Mouse (Mus musculus): ENCODE data around the gene Adcy2. TPM values are rescaled to one million over a fixed set of nuclear protein-coding genes. Genes with fewer than 3 reads are reported as not detected.

Adcy2 gene
- total RNA-seq (2021), result 0.93 and 1.4 TPM in 2 replicates
- long read RNA-seq, experiment 1, full-length matches to known transcripts, result 1 of 1 reads
- long read RNA-seq, experiment 1, partial matches to known transcripts, result 0 of 1 reads
- long read RNA-seq, experiment 1, other reads (novel, unspliced or antisense), result 0 of 1 reads
- long read RNA-seq, experiment 2, result 0 reads

DNA sequence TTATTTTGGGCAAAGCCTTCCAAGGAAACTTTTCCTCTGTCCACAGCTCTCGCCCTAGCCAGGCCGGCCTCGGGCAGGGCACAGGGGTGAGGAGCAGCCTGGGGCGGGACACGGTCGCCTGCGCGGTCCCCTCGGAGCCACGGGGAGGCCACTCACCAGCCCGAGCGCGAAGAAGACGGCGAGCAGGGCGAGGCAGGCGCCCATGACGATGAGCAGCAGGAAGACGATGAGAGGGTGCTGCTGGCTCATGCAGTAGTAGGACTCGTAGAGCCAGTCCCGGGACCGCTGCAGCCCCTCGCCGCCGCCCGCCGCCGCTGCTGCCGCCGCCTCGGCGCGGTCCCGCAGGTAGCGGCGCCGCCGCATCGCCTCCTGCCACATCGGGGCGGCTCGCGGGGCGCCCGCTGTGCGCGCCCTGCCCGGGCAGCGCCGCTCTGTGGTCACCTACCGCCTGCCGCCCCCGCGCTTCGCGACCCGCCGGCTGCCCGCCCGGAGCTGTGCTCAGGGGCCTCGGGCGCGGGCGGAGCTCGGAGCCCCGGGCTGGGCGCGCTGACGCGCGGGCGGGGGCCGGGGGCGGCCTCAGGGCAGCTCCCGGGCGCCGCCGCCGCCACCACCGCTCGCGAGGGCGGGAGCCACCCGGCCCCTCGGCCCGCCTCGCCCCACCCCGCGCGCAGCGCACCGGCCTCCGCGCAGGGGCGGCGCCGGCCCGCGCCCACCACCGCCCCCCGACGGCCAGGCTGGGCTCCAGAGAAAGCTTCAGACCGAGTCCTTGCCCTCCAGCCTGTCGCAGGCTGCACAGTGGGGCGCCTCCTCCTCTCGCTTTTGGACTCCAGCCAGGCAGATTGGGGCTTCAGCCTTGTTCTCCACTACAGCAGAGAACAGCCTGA is at the start of gene Adcy2:
Gene Adcy2, minus strand, starts transcription at position 624 of the 884 bp plus-strand sequence.
- peak; percentile 59 for DNase-seq

DNA sequence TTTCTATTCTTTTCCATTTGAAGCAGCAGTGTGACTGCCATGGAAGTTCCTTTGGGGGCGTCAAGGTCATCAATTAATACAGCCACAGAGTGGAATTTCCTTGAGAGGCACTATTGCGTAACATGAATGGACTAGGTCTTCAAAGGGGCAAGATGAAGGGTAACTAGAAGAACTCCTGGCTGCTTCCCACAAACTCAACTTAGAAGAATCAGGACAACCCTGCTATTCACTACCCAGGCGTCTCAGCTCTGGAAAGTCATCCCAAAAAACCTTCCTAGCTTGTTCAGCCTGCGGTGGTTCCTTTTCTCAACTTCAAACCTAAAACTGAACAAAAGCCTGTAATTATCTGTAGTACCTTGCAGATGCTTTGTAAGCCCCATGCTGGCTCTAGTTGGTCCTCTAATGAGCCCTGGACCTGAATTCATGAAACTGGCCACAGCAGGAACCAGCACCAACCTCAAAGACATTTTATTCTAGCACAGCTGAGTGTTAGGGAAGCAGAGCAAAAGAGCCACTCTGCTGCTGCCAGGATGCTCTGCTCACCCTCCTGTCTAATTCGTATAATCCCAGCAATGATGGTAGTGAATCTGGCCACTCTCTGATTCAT is 37.8 kb upstream of the Adcy2 start:
- DNase-seq, result no peak

DNA sequence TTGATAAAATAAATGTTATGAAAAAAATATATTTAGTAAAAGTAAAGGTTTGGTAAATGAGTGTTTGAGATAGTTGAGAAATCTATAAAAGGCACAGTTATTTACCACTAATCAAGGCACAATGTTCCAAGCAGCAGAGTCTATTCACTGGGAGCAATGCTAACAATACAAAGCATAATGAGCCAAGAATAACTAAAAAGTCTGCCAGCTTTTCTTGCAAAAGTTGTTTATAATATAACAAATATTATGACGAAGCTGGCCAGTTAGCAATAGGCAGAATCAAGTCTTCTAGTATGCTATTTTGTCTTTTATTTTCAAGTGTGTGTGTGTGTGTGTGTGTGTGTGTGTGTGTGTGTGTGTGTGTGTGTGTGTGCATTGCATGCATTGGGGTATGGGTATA is 35.3 kb upstream of the Adcy2 start:
- no peak for DNase-seq

DNA sequence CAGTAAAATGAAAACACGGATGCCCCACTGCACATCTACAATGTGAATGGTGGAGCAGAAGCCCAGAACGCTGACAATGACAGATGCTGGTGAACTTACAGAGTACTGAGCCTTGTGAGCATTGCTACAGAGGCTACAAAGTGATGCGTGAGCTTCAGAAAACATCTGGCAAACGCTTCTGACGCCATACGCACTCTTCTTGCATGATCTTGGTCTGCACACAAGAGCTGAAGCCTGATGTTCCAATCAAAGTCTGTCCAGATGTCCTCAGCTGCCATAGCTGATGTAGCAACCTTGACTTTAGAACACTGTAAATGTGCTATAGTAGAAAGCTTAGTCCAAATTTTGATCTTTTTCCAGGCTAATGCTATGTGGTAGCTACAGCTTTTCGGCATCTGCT is 34.2 kb upstream of the Adcy2 start:
- no peak for DNase-seq

DNA sequence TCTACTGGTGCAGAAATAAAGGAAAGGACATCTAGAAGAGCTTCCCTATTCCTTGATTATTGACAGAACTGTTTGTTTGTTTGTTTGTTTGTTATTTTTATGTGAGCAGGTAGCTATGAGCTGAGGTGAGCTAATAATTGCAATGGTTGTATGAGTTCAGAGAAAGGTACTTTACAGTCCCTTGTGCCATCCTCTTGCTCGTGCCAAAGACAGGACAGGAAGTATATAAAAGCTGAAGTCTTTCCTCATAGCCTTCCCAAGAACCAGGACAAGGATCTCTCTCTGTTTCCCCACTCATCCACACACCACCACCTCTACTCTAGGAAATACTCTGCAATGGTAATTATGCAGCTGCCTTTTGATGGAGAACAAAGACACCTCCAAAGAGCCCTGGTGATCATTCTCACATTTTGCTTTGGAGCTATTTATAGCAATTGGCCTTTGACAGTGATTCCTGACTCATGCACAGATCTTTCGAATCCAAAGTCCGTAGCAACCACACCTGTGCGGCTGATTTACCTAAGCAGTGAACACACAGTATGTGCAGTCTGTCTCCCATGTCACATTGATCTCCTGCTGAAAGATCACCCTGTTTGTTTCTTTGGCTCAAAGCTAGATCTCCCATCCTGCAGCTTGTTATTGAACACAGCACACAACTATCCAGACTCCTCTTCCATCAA is 29.9 kb upstream of the Adcy2 start:
- no peak for DNase-seq

DNA sequence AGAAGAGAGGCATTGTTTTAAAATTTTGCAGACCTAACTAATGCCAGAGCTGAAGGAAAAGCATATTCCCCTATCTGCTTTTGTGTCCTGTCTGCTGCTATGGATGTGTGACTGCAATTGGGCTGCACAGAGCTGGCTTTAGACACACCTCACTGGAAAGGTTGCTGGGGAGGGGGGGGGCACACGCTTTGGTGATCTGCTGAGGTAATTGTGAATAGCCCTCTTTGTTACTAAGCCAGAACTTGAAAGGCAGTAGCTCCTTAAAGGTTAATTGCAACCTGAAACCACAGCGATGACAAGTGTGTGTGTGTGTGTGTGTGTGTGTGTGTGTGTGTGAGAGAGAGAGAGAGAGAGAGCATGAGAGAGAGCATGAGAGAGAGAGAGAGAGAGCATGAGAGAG is 25.6 kb upstream of the Adcy2 start:
- no peak for DNase-seq

DNA sequence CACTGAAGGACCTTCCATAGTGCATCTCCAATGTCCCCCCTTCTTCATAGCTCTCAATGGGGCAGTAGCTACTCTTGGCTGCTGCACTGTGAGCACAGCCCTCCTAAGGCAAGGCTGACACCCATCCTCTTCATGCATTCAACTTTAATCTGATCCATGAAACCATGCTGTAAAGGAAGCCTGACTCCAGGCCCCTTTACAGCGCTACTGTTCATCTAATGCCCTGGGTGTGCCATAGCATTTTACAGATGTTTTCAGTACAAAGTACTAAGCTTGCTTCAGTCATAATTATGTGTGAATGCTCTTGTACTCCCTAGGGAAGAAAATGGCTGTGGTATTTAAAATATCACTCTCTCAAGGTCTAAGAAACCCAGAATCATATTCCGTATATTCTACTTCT is 23.9 kb upstream of the Adcy2 start:
- no peak for DNase-seq

DNA sequence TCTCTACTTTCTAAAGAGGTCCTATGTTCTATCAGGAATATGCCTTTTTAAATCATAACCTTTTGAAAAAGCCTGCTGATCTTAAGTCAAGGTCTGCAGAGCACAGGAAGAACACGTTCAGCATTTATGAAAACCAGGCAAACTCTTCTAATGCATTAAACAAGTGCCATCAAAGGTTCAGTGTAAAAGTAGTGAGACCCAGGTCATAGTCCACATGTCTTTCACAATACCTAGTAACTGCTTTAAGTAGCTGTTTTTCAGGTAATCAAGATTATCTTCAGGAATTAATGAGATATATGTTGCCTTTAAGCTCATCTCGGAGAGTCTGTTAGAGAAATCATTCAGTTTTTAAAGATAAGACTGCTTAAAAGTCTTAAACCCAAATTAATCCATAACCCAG is 21.2 kb upstream of the Adcy2 start:
- DNase-seq, result no peak

DNA sequence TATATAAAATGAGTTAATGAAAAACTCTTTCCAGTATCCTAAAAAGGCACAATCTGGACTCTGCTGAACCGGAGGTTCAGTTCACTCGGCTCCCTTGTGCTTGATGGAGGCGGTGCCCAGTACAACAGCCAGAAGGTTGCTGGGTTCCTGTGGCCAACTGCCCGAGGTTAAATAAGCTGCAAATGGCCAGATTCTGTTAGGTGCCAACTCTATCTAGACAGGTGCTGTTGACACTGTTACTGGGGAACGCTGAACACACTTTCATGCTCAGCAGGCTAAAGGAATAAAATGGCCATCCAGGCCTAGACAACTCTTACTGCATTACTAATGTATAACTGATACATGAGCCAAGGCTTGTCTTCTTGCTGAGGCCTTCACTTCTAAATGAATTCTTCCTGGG is 7.6 kb upstream of the Adcy2 start:
- DNase-seq, result peak; percentile 14

DNA sequence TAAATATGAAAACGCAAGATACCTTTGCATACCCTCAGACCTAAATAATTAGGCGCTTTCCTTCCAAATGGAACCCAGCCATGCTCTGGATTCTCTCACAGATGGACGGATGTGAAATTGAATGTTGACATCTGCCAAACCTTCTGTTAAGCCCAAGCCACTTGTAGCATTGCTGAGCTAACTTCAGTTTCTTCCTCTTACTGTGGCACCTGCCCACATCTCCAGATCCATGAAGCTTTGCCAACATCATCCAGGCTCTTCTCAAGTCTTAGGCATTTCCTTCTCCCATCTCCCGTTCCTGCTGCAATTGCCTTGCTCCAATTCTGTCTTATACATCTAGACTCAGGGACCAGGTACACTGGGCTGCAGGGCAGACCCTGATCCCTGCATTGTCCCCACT is 6.8 kb upstream of the Adcy2 start:
- no peak for DNase-seq

DNA sequence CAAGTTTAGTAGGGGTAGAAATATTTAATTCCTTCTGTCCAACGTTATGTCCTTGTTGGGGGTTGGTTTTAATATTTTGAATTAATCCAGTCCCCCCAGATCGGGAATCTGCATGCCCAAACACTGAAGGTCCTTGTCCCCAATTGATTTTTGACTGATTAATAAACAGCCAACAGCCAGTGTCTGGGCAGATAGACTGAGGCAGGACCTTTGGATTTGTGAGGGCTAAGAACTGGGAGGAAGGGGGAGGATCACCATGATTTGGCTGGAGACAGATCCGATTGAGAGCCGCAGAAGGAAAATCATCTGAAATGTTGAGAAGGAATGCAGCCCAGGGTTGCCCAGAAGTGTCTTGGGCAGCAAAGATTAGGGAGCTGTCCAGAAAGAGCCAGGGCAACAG is 5.1 kb upstream of the Adcy2 start:
- DNase-seq, result no peak

DNA sequence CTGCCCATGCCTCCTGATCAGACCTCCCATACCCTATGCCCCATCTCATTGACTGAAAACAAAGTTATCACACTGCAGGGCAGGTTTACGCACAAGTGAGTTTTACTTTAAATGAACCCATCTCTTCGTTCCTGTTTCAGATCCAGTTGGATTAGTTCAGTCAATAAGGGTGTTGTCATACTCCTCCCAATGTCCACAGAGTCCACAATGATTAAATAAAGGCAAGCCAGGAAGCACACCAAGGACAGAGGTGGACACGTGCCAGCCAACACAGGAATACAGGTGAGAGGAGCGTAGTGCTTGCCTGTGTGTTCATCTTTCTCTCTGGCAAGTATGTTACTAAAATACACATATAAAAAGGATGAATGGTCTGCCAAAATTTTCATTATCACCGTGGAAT is 3.3 kb upstream of the Adcy2 start:
- no peak for DNase-seq

DNA sequence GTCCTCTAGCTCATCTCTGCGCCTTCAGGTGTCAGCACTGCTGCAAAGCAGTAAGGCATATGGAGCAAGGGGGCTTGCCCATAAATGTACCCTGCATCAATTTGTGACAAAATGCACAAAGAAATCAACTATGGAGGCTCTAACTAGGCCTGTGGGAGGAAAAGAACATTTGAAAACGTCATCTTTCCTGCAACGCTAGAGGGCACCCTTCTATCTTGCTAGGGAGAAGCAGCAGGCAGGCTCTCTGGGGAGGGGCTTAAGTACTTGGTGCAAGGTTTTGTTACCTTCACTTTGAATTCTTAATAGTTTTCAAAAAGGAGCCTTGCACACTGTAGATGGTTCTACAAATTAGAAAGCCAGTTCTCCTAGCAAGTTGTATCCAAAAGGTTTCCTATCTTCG is 2.8 kb upstream of the Adcy2 start:
- peak; percentile 66 for DNase-seq

DNA sequence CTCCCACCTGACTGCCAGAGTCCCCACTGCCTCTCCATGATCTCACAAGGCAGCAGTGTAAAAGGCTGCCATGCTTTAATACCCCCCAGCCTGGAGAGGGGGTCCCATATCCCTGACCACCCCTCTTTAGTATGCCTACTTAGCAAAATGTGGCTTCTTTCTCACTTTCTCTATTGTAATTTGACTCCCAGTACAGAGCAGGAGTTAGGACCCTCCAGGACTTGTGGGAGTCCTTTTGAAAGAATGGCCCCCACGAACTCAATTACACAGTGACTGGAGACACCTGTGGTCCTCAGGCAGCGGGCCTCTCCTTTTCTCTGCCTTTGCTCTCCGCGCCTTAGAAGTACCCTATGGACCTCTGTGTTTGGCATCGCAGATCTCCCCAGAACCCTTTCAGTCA is 485 bp upstream of the Adcy2 start:
- no peak for DNase-seq

DNA sequence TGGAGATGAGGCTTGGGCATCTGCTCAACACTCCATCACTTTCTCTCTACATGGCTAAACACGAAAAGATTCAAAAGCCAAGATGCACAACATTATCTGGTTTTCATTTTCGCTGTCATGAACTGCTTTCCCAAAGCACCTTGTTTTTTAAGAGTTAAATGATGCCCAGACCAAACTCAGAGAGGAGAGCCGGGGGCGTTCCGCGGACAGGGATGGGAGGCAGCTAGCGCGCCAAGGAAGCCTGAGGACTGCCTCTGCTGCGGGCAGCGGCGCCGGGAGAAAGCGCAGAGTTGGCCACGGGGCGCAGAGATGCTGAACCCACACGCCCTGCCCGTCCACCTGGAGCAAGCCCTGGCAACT is 803 bp downstream of the Adcy2 start:
- peak; percentile 6 for DNase-seq

DNA sequence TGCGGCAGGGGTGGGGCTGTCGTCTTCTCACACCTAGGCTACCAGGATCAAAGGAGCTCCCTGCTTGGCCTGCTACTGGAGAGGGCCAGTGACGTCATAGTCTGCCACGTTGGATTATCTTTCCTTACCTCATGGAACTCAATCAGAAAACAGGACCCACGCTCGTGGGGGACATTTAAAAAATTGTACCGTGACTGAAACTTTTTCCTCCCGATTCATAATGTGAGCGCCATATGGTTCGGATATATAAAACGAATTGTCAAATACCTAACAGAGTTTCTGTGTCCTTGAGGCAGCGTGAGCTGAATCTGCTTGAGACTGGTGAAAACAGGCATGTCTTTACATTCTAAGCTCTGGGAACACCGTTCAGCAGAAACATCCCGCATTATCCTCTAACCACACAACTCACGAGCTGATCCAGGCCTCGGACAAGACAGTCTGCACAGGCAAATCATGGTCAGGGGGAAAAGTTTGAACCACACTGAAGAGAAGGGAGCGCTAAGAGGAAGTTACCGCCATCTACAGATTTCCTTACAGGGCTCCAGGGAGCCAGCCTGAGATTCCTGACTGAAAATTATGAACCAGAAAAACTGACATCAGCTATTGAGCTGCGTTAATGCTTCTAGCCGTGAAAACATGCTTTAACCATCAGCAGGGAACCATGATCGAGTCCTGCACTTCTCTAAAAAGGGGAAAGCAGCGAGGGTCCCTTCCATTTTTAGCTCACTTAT is 1.4 kb downstream of the Adcy2 start:
- DNase-seq, result no peak

DNA sequence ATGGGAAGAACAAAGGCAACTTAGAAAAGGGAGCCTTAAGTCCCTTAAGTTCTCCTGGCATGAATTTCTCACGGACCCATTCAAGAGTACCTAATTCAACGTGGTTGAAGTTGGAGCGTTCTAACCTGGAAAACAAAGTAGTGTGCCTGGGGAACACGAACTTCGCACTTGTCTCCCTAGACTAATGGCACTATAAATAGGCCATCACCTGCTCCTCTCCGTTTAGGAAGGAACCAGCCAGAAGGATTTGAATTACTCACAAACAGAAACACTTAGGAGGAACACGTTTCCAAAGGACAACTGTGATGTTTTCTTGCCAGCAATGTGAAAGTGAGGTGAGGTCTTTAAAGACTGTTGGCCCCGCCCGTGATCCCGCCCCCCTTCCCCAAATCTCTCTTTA is 2.0 kb downstream of the Adcy2 start:
- DNase-seq, result no peak

DNA sequence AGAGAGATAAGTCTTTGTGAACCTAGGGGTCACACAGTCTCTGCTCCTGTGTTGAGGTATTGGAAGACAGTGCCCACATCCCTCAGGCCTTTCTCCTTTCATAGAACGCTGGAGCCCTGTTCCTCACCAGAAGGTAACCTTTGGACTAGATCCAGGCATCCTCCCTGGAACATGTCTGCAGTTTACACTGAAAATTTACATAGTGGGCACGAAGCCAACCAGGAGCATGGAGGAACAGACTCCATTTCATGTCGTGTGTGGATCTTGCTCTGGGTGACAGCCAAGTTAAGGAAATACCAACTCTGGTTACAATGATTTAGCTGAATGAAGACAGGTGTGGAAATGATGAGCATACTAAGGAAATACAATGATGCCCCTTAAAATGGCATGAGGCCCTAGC is 2.7 kb downstream of the Adcy2 start:
- DNase-seq, result no peak

DNA sequence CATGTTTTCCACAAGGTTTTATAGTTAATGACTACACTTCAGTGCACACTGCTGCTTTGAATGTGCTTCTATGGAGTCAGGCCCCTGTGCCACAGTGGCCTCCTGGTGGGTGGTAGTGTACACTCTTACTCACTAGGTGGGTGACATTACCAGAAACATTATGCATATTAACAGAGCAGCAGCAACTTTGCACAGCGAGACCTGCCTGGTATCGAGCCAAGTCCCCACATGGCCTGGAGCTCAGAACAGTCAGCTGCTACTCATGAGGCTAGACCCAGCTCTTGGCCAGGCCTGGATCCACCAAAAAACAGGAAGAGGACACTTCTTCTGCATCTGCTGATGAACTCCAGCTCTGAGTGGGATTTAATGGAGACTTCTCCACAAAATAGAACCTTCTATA is 13.6 kb downstream of the Adcy2 start:
- DNase-seq, result no peak

DNA sequence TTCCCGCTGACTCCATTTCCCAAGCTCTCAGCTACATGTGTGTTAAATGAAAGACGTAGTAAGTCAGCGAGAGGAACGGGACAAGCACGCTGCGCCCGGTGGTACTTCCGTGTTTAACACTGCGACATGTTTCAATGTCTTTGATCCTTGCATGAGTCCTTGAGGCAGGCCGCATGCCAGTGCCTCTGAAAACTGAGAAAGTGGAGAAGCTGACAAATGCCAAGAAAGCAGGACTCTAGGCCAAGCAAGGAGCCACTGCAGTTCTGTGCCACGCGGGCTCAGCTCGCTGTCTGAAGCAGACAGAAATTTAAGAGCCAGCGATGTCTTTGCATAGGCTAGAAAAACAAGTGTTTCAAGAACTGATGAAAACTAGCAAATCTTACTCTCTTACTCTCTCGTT is 15.3 kb downstream of the Adcy2 start:
- peak; percentile 12 for DNase-seq

DNA sequence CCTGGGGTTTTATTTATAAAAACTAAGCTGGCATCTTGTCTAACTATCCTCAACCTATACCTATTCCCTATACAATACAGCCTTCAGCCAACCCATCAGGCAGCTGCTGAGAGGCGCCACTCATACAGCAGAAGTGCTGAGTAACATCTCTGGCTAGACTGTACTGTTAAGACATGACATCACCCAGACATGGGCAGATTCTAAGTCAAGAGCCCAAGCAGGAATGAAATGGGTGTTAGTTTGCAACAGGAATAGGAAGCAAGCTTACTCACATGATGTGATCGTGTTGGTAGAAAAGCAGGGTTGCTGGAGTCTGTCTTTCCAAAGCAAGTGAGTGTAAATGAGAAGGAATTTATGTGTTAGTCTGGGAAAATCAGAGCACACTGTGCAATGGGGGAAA is 18.3 kb downstream of the Adcy2 start:
- DNase-seq, result no peak

DNA sequence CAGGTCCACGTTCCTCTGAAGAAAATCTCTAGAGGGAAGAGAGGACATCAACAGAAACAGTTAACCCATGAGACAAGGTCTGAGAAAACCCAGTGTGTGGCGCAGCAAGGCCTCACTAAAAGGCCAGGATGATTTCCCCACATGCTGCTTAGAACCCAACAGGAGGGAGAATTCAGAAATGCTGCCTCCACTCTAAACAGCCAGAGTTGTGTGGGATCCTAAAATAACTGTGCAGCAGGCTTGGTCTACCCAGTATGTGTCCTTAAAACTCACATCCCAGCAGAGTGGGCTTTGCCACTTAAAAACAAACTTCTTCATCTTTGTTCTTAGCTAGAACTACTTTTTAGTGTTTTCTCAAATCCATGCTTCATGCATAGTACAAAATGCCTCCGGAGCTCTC is 26.2 kb downstream of the Adcy2 start:
- DNase-seq, result no peak

DNA sequence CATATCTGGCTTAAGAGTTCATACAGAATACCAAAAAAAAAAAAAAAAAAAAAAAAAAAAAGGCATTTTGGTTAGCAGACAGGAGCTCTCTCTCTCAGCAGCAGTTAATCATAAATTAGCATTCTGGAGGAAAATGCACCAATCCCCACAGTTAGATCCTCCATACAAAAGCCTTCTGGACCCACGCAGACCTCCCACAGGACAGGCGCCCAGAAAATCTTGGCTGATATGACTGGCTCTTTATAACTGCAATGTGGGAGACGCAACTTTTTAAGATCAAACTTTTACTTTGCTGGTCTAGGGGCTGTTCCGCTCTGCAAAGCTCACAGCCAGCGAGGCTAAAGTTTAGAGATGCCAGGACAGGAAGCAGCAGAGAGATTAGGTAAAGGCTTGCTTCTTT is 37.8 kb downstream of the Adcy2 start:
- no peak for DNase-seq

Data from adrenal gland, postnatal 14 days (tissue).